Mouse (Mus musculus) ovary, adult 18-20 months (tissue): Measurements from ENCODE around the gene Ankrd9.

Experiments used
- DNase-seq: peaks from one replicate; pipeline ENCODE4 v3.0.0; 2022; ENCODE audit warnings: low spot score, mixed read lengths

Gene Ankrd9

GRCm38 (mm10) chr12:110989409-110989808, 10.6 kb upstream of the Ankrd9 start:
- DNase-seq: no peak

GRCm38 (mm10) chr12:110986536-110987425, 7.9 kb upstream of the Ankrd9 start:
- no peak for DNase-seq

DNA sequence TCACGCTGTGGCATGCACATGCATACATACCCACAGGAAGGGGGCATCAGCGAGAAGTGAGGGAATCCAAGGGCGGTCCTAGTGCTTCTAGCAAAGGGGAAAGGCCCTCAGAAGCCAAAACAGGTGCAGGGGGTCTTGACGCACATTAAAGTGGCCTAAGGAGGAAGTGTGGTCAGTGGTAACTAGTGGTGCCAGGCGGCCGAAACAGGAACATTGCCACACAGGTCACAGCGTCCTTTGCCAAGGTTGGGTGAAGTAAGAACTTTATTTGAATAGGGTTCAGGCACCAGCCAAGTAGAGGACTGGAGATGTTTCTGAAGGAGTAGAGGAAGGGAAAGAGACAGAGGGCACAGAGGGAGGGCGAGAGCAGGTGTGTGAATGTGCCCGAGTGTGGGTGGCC, 6.3 kb upstream of the Ankrd9 start:
- DNase-seq: no peak

DNA sequence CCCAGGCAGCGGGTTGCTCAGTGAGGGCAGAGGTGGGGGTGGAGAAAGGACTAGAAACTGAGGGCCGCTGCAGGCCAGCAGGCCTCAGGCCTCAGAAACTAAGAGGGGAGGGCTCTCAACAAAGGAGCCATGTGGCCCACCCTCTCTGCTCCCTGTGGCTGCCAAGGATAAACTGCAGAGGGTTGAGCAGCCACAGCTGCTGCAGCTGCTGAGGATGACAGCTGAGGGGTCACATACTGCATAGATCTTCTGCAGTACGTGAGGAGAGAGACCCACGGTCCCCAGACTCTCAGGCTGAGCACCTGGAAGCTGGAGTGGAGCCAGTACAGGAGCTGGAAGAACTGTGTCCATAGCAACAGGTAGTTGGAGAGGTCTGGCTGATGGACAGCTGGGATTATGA, 5.8 kb upstream of the Ankrd9 start:
- no peak for DNase-seq

- no peak for DNase-seq
These were observed 4.9 kb upstream of the Ankrd9 start for GRCm38 (mm10) chr12:110983714-110984113.

DNA sequence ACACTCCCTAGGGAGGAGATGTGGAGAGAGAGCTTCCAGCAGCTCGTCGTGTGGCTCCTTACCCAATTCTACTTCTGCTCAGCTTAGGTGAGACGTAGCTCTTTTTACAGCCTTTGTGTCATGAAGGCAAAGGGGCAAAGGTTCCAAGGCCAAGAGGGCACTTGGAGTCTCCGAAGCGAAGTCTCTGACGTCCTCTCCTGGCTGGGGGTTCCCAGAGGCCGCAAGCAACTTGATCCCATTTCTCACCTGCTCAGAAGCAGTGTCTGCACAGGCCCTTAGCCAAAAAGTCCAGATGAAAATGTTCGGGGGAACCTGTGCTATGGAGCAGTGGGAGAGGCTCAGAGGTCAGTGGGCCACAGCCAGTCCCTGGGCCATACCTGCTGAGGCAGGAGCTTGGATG, 4.2 kb upstream of the Ankrd9 start:
- no peak for DNase-seq

DNA sequence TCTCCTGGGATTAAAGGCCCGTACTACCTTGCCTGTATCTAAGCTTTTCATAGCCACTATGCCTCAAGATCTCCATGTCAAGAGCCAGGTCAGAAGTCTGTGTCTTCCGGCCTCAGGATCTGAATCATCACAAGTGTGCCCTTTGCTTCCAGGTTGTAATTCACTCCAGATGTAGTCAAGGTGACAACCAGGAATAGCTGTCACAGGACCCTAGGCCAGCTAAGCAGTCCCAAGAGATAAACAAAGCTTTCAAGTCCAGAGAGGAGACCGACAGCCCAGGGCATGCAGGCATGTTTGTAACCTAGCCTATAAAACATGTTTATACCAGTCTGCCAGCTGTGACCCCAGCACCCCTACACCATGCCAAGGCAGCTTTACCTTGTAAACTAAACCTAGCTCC, 2.9 kb upstream of the Ankrd9 start:
- no peak for DNase-seq

DNA sequence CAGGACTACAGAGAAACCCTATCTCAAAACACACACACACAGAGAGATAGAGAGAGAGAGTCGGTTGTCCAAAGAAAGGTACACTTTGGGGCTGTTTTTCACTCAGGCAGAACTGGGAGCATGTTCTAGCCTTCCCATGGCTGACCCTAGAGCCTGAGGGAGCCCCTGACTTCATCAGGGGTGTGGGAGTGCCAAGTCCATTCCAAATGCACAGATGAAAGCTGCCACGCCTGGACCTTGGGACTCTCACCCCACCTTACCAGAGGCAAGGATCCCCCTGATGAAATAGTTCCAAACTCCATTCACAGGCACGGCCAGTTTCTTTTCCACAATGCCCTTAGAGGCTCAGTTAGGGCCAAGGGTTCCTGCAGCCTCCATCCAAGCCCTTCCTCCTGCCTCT, 968 bp upstream of the Ankrd9 start:
- no peak for DNase-seq

DNA sequence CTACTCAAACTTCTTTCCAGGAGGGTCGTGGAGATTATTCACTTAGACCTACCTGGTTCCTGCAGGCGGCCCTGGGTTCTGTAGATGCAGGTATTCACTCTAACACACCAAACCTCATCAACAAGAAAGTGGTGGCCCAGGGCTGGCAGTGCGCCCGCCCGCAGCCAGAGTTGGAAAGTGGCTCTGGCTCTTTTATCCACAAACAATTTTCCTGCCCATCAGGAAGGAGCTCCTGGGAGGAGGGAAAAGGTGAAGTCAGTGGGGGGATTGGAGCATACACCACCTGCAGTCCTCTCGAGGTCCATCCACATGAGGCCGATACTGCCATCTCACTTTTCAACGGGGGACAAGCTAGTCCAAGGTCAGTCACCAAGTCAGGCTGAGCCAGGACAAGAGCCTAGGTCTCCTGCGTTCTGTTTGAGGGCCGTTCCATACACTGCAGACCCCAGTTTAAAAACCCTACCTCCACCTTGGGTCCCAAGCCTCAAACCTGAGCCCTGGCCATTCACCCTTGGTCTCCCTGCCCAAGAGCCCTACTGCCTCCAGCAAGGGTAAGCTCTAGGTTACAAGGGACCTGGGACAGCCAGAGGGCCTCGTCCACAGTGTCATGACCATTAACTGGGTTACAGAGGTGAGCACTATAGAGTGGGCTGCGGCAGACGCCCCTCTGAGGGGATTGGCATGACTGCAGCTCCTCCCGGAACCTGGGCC, 789 bp downstream of the Ankrd9 start:
- DNase-seq: no peak

DNA sequence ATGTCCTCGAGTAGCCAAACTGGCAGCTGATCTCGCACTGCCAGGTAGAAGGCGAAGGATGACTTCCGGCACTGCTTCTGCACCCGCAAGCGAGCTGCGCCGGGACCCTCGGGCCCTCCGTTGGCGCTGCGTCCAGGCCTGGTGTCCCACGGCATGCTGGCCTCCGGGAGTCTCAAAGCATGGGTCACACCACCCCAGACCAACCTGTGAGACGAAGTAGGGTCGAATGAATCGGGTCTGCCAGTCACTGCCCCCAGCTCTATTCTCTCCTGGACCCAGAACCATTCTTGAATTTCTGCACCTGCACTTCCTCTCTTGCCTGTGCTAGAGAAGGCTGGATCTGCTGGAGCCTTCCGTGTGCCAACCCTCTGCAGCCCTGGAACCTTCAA, 1.5 kb downstream of the Ankrd9 start:
- DNase-seq: no peak

DNA sequence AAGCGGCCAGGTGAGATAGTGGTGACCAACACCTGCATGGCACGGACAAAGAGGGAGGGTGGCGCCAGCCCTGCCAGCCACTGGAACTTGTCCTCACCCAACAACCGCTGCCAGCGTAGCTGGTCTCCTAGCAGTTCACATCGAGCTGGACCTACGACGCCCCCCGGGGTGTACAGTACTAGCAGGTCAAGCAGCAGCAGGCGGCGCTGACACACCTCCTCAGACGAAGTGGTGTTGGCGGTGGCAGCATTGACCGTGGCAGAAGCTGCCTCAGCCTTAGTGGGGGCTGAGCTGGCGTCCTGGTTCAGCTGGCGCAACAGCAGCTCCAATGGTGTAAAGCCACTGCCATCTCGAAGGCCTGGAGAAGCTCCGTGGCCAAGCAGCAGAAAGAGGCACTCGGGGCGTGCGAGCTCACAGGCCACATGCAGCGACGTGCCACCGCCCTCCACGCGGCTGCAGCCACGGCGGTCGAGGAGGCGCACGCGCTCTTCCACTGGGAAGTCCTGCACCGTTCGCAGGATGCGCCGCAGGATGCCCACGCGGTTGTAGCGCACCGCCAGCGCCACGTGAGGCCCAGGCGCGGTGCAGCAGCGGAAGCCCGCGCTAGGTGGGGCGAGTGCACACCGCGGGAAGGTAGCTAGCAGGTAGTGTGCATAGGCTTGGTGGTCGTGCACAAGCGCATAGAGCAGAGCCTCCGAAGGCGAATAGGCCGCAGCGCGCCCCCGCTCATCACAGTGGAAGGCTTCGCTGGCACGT, 2.1 kb downstream of the Ankrd9 start:
- no peak for DNase-seq

- DNase-seq: no peak
These were observed 2.9 kb downstream of the Ankrd9 start for GRCm38 (mm10) chr12:110975838-110976468.

DNA sequence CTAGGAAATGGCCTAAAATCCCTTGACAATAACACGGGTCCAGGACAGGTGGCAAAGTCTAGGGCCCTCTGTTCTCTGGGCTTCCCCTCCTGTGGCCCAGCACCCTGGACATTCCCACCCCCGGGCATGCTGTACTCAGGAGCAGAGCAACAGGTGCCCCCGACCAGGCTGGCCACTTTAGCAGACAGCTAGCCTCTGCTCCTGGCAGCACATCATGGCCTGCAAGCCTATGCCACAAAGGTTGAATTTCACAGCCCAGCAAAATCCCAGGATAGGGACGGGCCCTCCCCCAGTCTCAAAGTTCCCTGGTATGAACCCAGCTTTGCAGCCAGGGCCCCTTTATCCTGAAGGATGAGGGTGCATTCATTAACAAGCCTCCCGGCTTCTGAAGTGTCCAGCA, 3.5 kb downstream of the Ankrd9 start:
- no peak for DNase-seq

- no peak for DNase-seq
These were observed 4.1 kb downstream of the Ankrd9 start for GRCm38 (mm10) chr12:110974726-110975125.

DNA sequence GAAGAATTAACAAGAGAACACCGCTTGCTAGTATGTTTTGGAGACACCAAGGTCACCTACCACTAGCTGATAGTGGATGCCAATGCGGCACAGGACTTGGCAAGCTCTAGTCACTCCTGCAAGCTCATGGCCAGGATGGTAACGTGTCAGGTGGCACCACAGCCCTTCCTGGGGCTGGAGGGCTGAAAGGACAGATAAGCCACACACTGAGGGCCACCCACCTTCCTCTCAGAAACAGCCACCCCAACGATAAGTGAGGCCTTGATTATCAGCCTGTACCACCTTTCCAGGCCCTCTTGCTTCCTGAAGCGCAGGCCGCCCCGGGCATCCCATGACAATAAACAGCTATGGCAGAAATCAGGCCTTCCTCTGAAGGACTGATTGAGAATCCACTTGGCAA, 4.5 kb downstream of the Ankrd9 start:
- DNase-seq: no peak

GRCm38 (mm10) chr12:110973829-110974228, 5.0 kb downstream of the Ankrd9 start:
- DNase-seq: no peak

DNA sequence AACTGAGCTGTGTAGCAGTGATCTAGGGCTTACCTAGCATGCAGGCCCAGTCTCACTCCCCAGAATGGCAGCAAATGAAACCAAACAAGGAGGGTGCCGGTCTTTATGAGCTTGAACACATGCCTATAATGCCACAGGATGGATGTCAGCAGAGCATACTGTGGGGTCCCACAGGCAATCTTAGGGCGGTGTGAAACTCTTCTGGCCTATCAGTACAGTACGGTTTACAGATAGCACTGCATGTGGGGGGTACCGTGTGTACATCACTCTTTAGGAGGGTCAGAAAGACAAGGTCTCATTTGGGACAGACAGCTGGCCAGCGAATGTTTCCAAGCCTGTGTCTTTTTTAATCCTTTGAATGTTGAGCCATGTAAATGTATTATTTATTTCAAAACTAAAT, 6.9 kb downstream of the Ankrd9 start:
- DNase-seq: no peak

DNA sequence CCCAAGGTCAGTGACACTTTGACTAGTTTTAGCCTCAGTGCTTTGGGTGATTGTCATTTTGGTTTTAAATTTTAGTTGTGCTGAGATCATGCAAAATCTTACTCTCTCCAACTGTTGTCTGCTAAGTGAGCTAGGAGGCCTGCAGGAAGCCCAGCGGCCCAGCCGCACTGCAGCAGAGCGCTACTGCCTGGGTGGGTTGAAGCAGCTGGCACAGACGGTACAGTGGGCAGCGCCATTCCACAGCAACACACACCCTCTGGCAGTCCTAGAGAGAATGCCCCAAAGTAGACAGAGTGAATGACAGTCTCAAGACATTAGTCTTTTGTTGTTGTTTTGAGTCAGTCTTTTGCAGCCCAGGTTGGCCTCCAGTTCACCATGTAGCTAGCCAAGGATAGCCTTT, 8.4 kb downstream of the Ankrd9 start:
- no peak for DNase-seq

- no peak for DNase-seq
These were observed 11.7 kb downstream of the Ankrd9 start for GRCm38 (mm10) chr12:110967146-110967545.

- no peak for DNase-seq
These were observed 12.8 kb downstream of the Ankrd9 start for GRCm38 (mm10) chr12:110966079-110966478.

DNA sequence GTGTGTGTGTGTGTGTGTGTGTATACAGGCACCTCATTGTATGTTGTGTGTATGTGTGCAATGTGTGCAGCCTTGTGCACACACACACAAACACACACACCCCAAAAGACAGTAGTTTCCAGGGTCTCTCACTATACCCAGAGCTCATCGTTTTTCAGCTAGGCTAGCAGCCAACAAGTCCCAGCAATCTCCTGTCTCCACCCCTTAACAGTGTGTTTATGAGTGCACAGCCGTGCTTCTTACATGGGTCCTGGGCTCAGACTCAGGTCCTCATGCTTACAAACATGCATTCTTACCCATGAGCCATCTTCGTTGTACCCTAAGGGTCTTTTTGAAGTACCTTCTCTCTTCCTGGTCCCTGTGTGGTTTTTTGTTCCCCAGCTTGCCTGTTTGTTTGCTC, 13.3 kb downstream of the Ankrd9 start:
- DNase-seq: no peak

- DNase-seq: no peak
These were observed 16.9 kb downstream of the Ankrd9 start for GRCm38 (mm10) chr12:110961973-110962372.
